Mouse (Mus musculus): ENCODE measurements around the gene Asic2. TPM values are rescaled to one million over a fixed set of nuclear protein-coding genes. Genes with fewer than 3 reads are reported as not detected.

The Asic2 gene
- polyA plus RNA-seq, 1 experiment: 0.75 TPM

GRCm38 (mm10) chr11:81592776-81593175 lies 375.5 kb downstream of the Asic2 start:
- WGBS: 44% methylated on average over 5 of the region's 5 CpGs
- TF ChIP-seq POLR2A (IDR thresholded peaks at IDR 0.05; ENCODE audit: low read depth, low read length) (no peak), CTCF (conservative IDR thresholded peaks at IDR 0.05; ENCODE audit: insufficient read depth, insufficient read length, low read depth, low read length) (no peak)
- no peak for DNase-seq
- Histone ChIP-seq H3K27me3 (replicated peaks; ENCODE audit: control insufficient read depth, insufficient read depth, low read length) (no peaks in the 10 kb centered on the region), H3K4me1 (ENCODE audit: control insufficient read depth, insufficient read depth, low read length) (no peaks in the 10 kb centered on the region), H3K36me3 (ENCODE audit: control insufficient read depth, insufficient read depth, low read length) (no peaks in the 10 kb centered on the region), H3K27ac (ENCODE audit: insufficient read depth, low read depth, low read length) (no peak overlapping the region), H3K4me3 (ENCODE audit: insufficient read depth, low read depth, low read length) (no peak overlapping the region)

GRCm38 (mm10) chr11:81590911-81591310 lies 377.3 kb downstream of the Asic2 start:
- H3K4me3 ChIP-seq (ENCODE audit: insufficient read depth, low read depth, low read length): no peak overlapping the region
- peak; percentile 5 for DNase-seq
- no peaks in the 10 kb centered on the region for H3K36me3 ChIP-seq (ENCODE audit: control insufficient read depth, insufficient read depth, low read length)
- H3K4me1 ChIP-seq (ENCODE audit: control insufficient read depth, insufficient read depth, low read length): no peaks in the 10 kb centered on the region
- TF ChIP-seq POLR2A (IDR thresholded peaks at IDR 0.05; ENCODE audit: low read depth, low read length): no peak
- peak; percentile 32 for TF ChIP-seq CTCF (conservative IDR thresholded peaks at IDR 0.05; ENCODE audit: insufficient read depth, insufficient read length, low read depth, low read length)
- no peaks in the 10 kb centered on the region for H3K27me3 ChIP-seq (replicated peaks; ENCODE audit: control insufficient read depth, insufficient read depth, low read length)
- WGBS: 81% methylated on average over 4 of the region's 4 CpGs
- H3K27ac ChIP-seq (ENCODE audit: insufficient read depth, low read depth, low read length): no peak overlapping the region

- Histone ChIP-seq H3K27ac (ENCODE audit: insufficient read depth, low read depth, low read length) (no peak overlapping the region), H3K36me3 (ENCODE audit: control insufficient read depth, insufficient read depth, low read length) (no peaks in the 10 kb centered on the region), H3K4me3 (ENCODE audit: insufficient read depth, low read depth, low read length) (no peak overlapping the region), H3K27me3 (replicated peaks; ENCODE audit: control insufficient read depth, insufficient read depth, low read length) (no peaks in the 10 kb centered on the region), H3K4me1 (ENCODE audit: control insufficient read depth, insufficient read depth, low read length) (no peaks in the 10 kb centered on the region)
- peak; percentile 69 for DNase-seq
- no peak for TF ChIP-seq POLR2A (IDR thresholded peaks at IDR 0.05; ENCODE audit: low read depth, low read length)
- TF ChIP-seq CTCF (conservative IDR thresholded peaks at IDR 0.05; ENCODE audit: insufficient read depth, insufficient read length, low read depth, low read length): peak; percentile 84
- WGBS: 12% methylated on average over 10 of the region's 10 CpGs
Observed at GRCm38 (mm10) chr11:81588630-81589029, 379.6 kb downstream of the Asic2 start.

GRCm38 (mm10) chr11:81587942-81588341 lies 380.3 kb downstream of the Asic2 start:
- Histone ChIP-seq H3K4me3 (ENCODE audit: insufficient read depth, low read depth, low read length) (no peak overlapping the region), H3K4me1 (ENCODE audit: control insufficient read depth, insufficient read depth, low read length) (no peaks in the 10 kb centered on the region), H3K36me3 (ENCODE audit: control insufficient read depth, insufficient read depth, low read length) (no peaks in the 10 kb centered on the region), H3K27ac (ENCODE audit: insufficient read depth, low read depth, low read length) (no peak overlapping the region), H3K27me3 (replicated peaks; ENCODE audit: control insufficient read depth, insufficient read depth, low read length) (no peaks in the 10 kb centered on the region)
- no peak for TF ChIP-seq POLR2A (IDR thresholded peaks at IDR 0.05; ENCODE audit: low read depth, low read length)
- TF ChIP-seq CTCF (conservative IDR thresholded peaks at IDR 0.05; ENCODE audit: insufficient read depth, insufficient read length, low read depth, low read length): no peak
- WGBS: 68% methylated on average over 17 of the region's 17 CpGs
- DNase-seq: no peak

GRCm38 (mm10) chr11:81587114-81587513 lies 381.1 kb downstream of the Asic2 start:
- Histone ChIP-seq H3K4me1 (ENCODE audit: control insufficient read depth, insufficient read depth, low read length) (no peaks in the 10 kb centered on the region), H3K4me3 (ENCODE audit: insufficient read depth, low read depth, low read length) (no peak overlapping the region), H3K27ac (ENCODE audit: insufficient read depth, low read depth, low read length) (no peak overlapping the region), H3K36me3 (ENCODE audit: control insufficient read depth, insufficient read depth, low read length) (no peaks in the 10 kb centered on the region), H3K27me3 (replicated peaks; ENCODE audit: control insufficient read depth, insufficient read depth, low read length) (no peaks in the 10 kb centered on the region)
- no peak for TF ChIP-seq POLR2A (IDR thresholded peaks at IDR 0.05; ENCODE audit: low read depth, low read length)
- TF ChIP-seq CTCF (conservative IDR thresholded peaks at IDR 0.05; ENCODE audit: insufficient read depth, insufficient read length, low read depth, low read length): no peak
- WGBS: 66% methylated on average over 9 of the region's 9 CpGs
- no peak for DNase-seq

GRCm38 (mm10) chr11:81584506-81584905 lies 383.8 kb downstream of the Asic2 start:
- TF ChIP-seq CTCF (conservative IDR thresholded peaks at IDR 0.05; ENCODE audit: insufficient read depth, insufficient read length, low read depth, low read length) (no peak), POLR2A (IDR thresholded peaks at IDR 0.05; ENCODE audit: low read depth, low read length) (no peak)
- DNase-seq: no peak
- H3K36me3 ChIP-seq (ENCODE audit: control insufficient read depth, insufficient read depth, low read length): no peaks in the 10 kb centered on the region
- H3K27me3 ChIP-seq (replicated peaks; ENCODE audit: control insufficient read depth, insufficient read depth, low read length): no peaks in the 10 kb centered on the region
- no peak overlapping the region for H3K27ac ChIP-seq (ENCODE audit: insufficient read depth, low read depth, low read length)
- H3K4me3 ChIP-seq (ENCODE audit: insufficient read depth, low read depth, low read length): no peak overlapping the region
- no peaks in the 10 kb centered on the region for H3K4me1 ChIP-seq (ENCODE audit: control insufficient read depth, insufficient read depth, low read length)
- 93% methylated on average over 9 of the region's 9 CpGs for WGBS

- H3K27ac ChIP-seq (ENCODE audit: insufficient read depth, low read depth, low read length): no peak overlapping the region
- TF ChIP-seq CTCF (conservative IDR thresholded peaks at IDR 0.05; ENCODE audit: insufficient read depth, insufficient read length, low read depth, low read length) (no peak), POLR2A (IDR thresholded peaks at IDR 0.05; ENCODE audit: low read depth, low read length) (no peak)
- H3K4me1 ChIP-seq (ENCODE audit: control insufficient read depth, insufficient read depth, low read length): no peaks in the 10 kb centered on the region
- no peaks in the 10 kb centered on the region for H3K36me3 ChIP-seq (ENCODE audit: control insufficient read depth, insufficient read depth, low read length)
- no peak overlapping the region for H3K4me3 ChIP-seq (ENCODE audit: insufficient read depth, low read depth, low read length)
- H3K27me3 ChIP-seq (replicated peaks; ENCODE audit: control insufficient read depth, insufficient read depth, low read length): no peaks in the 10 kb centered on the region
- WGBS: 73% methylated on average over 7 of the region's 7 CpGs
- DNase-seq: no peak
Observed at GRCm38 (mm10) chr11:81583195-81583594, 385.1 kb downstream of the Asic2 start.

- no peaks in the 10 kb centered on the region for H3K4me1 ChIP-seq (ENCODE audit: control insufficient read depth, insufficient read depth, low read length)
- TF ChIP-seq POLR2A (IDR thresholded peaks at IDR 0.05; ENCODE audit: low read depth, low read length) (no peak), CTCF (conservative IDR thresholded peaks at IDR 0.05; ENCODE audit: insufficient read depth, insufficient read length, low read depth, low read length) (no peak)
- H3K27me3 ChIP-seq (replicated peaks; ENCODE audit: control insufficient read depth, insufficient read depth, low read length): no peaks in the 10 kb centered on the region
- no peak overlapping the region for H3K27ac ChIP-seq (ENCODE audit: insufficient read depth, low read depth, low read length)
- H3K36me3 ChIP-seq (ENCODE audit: control insufficient read depth, insufficient read depth, low read length): no peaks in the 10 kb centered on the region
- WGBS: 85% methylated on average over 5 of the region's 5 CpGs
- no peak overlapping the region for H3K4me3 ChIP-seq (ENCODE audit: insufficient read depth, low read depth, low read length)
- no peak for DNase-seq
Observed at GRCm38 (mm10) chr11:81582161-81582560, 386.1 kb downstream of the Asic2 start.
